Mouse (Mus musculus) c-Kit-positive CD71-positive TER-119-positive erythroid progenitor cells, embryonic 14.5 days (primary cell): ENCODE measurements around the gene Sly.
"Not testable (repeated sequence)": the region's sequence is repeated elsewhere in the genome, so short reads cannot be mapped to it uniquely, and the experiment has no call there.

ENCODE experiments used
- DNase-seq: peaks from one replicate; pipeline ENCODE4 v3.0.0-alpha.2; 2013; ENCODE audit warnings: low spot score

Gene Sly

DNA sequence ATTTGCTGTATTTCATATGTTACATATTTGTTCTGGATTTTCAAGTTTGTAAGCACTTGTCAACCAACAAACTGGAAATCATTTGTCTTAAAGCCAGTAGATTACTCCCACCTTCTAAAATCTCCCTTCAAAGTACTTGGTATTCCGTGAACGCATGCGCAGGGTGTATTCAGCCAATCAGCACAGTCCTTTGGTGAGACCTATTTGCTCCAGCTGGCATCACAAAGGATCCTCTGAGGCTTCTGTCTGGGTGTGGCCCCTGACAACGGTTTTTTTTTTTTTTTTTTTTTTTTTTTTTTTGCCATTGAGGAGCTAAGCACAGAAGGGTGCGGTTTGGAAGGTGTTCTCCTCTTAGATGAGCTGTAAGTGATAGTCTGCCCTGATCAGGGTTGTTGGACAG is at the start of gene Sly:
Gene Sly (plus strand): TSS at position 301 of the 400 bp plus-strand sequence.
- DNase-seq: not testable (repeated sequence)
